Mouse (Mus musculus) embryo, embryonic 11 days (tissue): ENCODE results near the gene Twf2.
"Not testable (repeated sequence)": the region's sequence is repeated elsewhere in the genome, so short reads cannot be mapped to it uniquely, and the experiment has no call there.

Experiments used
- DNase-seq: peaks from one replicate; pipeline ENCODE4 v3.0.0-alpha.2; 2015

The Twf2 gene

DNA sequence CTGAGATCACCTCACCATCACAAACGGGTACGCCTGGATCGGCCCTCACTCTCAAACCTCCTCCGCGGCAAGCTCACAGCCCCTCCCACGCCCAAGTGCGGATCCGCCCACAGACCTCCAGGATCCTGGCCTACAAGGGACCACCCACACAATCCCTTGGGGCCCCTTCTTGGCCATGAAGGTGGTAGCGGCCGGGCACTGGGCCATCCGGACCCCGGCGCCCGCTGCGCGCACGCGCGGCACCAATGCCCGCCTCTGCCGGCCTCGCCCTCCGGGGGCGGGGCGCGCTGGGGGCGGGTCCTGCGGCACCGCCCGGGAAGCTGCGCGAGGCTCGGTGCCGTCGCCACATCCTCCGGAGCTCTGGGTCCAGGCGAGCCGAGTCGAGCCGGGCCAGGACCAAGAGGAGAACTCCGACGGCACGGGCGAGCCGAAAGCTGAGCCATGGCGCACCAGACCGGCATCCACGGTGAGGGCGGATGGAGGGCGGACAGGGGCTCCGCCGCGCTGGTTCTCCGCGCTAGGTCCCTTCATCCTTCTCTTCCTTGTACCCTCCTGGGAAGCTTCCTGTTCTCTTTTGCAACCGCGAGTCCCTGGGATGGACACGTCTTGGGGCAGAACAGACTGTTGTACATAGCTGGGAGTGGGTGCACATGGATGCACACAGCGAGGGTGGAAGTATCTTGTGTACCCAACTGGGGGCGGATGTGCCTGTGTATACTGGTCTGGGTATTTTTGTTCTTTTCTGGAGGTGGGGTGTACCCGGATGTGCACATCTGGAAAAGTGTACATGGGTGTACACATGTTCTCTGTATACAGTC is at the start of gene Twf2:
Gene Twf2, plus strand, starts transcription at position 290 of the 818 bp plus-strand sequence.
- peak; percentile 95 for DNase-seq

DNA sequence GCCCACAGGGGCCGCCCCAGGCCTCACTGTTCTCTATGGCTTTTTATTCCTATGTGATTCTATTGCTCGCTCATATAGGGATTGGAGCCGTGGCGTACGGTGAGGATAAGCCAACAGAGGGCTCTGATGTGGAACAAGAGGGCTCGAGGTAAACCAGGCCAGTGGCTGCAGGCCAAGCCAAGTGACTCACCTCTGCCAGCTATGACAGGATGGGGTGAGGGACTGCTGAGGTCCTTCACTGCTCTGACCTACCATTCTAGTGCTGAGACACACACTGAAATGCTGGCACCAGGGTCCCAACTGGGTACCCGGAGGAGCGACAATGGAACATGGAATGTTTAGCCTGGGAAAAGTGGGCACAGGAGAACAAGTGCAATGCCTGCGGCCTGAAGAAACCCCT is 48.8 kb upstream of the Twf2 start:
- no peak for DNase-seq

DNA sequence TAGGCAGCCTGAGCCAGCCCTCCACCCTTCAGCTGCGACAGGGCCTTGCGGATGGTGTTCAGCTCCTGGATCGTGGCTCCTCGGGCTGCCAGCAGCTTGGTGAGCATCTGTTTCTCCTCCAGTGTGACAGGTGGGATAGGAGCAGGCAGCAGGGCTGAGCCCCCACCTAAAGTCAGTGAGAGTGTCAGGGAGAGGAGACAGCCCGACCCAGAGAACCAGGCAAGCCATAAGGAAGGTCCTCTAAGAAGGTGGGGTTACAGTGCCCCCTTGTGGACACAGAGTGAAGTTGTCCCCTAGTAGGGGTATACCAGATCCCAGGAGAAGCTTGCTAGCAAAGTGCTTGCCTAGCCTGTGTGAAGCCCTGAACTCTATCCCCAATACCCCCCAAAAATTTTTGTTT is 46.5 kb upstream of the Twf2 start:
- peak; percentile 79 for DNase-seq

DNA sequence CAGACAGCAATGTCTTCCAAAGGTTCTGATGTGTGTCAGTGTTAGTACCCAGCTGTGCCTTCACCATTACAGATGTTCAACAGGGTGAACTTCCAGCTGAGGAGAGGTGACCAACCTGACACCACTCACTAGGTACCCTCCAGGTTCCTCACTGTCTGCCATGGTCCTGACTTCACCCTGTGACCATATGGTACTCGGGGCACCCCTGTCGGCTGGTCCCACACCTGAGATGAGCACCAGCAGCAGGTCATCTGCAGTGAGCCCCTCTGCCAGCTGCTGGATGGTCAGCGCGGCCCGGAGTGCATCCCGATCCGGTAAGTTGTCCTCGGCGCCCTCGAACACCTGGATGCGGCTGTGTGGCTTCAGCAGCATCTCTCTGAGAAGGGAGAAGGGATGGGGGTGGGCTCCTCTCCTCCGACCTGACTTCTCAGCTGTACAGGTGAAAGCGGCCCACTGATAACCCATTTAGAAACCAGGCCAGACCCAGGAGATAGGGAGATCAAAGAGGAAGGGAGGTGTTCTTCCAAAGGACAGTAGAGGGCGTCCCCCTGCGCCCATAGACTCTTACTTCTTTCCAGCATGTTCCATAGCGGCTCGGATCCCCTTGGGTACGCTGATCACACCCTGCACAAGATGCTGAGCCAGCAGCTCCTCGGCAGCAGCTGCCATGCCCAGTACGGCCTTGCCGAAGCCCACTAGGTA is 45.8 kb upstream of the Twf2 start:
- no peak for DNase-seq

DNA sequence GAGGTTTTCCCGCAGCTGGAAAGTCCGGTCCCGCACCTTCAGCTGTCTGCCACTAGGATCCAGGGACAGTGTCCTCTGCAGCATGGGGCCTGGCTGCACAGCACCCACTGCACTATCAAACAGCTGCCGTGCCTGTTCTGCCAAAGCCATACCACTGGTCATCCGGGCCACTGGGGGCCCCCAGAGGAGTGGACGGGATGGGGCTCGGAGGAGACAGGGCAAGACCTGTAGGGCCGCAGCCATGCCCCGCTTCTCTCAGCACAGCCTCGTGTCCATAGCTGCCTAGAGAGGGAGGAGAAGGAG is 45.3 kb upstream of the Twf2 start:
- DNase-seq: no peak

GRCm38 (mm10) chr9:106158037-106158491 is 44.8 kb upstream of the Twf2 start, which contains the start of gene Glyctk:
Glyctk (minus strand) TSS chr9:106158138.
- no peak for DNase-seq

- DNase-seq: no peak
These were observed 43.7 kb upstream of the Twf2 start for GRCm38 (mm10) chr9:106159237-106159636.

GRCm38 (mm10) chr9:106159784-106160301 is 43.1 kb upstream of the Twf2 start:
- peak; percentile 95 for DNase-seq

DNA sequence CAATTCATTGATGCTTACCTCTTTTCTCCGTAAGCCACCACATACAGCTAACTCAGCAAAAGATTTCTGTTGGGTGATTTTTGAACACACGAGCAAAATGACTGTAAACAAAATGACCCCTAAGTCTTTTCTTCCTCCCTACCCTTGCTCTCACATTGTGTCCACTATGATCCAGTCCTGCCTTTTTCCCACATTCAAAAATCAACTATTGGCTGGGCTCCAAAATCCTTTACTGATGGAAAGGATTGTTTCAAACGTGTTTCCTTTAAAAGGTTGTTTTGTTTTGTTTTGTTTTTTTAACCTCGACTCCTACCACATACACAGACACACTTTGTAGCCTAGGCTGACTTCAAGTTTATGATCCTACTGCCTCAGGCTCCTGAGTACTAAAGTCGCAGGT is 42.5 kb upstream of the Twf2 start:
- no peak for DNase-seq

DNA sequence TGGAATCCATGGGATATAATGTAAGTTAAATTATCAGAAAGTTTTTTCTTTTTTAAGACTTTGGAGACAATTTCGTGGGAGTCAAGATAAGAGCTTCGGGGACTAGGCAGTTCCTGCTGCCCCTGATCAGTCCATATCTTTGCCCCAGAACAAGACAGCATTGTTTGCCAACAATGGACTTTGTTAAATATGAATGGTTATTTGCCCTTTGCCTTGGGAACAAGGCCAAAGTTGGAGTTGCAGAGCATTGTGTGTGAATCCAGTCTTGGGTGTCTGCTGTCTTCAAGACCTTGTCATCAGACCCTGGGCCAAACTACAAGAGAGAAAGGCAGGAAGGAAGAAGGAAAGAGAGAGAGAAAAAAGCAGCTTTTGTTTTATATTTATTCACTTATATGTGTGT is 36.2 kb upstream of the Twf2 start:
- no peak for DNase-seq

DNA sequence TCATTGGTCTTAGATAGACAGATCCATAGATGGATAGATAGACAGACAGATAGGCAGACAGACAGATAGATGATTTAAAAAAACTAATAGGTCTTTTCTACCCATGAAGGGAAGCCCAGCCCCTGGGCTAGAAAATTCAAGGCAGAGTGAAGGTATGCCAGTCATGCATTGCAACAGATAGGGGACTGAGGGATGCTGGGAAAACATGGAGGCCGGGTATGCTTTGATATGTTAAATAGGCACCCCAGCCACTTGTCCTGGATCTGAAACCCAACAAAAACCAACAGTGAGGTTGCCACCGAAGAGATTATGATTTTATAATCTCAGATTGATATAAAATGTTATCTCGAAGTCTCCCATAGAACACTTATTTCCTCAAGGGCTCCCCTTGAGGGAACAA is 35.7 kb upstream of the Twf2 start:
- DNase-seq: no peak

GRCm38 (mm10) chr9:106167703-106168102 is 35.2 kb upstream of the Twf2 start:
- no peak for DNase-seq

- DNase-seq: not testable (repeated sequence)
These were observed 33.9 kb upstream of the Twf2 start for GRCm38 (mm10) chr9:106169006-106169405.

- no peak for DNase-seq
These were observed 33.0 kb upstream of the Twf2 start for GRCm38 (mm10) chr9:106169917-106170316.

GRCm38 (mm10) chr9:106170556-106171345 is 32.2 kb upstream of the Twf2 start, which contains the start of gene Wdr82:
Wdr82 (plus strand) TSS chr9:106170928.
- peak; percentile 95 for DNase-seq

- peak; percentile 66 for DNase-seq
These were observed 31.4 kb upstream of the Twf2 start for GRCm38 (mm10) chr9:106171346-106172158.

- DNase-seq: no peak
These were observed 30.4 kb upstream of the Twf2 start for GRCm38 (mm10) chr9:106172527-106172926.

- no peak for DNase-seq
These were observed 29.5 kb upstream of the Twf2 start for GRCm38 (mm10) chr9:106173363-106173762.

DNA sequence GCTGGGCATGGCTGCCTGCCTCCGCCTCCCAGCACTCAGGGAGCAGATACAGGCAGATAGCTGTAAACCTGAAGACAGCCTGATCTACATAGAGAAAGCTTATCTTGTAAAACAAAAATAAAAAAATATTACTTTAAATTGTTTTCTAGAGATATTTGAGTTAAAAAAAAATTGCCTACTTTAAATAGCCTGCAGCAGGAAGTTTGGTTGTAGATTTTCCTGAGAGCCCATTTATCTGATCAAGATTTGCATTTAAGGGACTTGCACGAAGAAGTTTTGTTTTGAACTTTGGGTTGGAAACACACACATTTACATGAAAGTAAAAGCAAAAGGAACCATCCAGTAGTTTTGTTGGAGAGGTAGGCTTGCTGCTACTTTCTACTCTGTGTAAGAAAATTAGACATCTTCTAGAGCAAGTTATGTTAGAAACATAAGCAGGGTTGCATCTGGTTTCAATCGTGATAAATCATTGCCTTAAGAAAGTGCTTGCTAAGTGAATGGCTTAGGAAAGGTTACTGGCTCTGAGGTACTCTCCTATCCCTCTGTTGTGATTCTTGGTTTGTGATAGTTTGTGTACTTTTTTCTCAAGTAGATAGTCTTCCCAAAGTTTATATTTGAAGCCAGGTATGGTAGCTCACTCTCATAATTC is 27.2 kb upstream of the Twf2 start:
- no peak for DNase-seq

GRCm38 (mm10) chr9:106176769-106177168 is 26.1 kb upstream of the Twf2 start:
- no peak for DNase-seq

DNA sequence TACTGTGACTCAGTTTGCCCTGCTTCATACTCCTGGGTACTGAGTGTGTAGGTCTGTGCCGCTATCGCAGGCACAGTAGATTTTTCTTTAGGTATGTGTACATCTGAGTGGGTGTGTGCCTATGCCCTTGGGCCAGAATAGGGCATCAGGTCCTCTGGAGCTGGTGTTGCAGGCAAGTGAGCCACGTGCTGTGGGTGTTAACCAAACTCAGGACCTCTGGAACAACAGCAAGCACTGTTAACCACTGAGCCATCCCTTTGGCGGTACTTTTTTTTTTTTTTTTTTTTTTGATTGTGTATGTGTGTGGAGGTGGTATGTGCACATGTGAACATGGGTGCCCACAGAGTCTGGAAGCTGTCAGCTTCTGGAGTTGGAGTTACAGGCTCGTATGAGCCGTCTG is 25.1 kb upstream of the Twf2 start:
- no peak for DNase-seq

- DNase-seq: no peak
These were observed 23.5 kb upstream of the Twf2 start for GRCm38 (mm10) chr9:106179454-106179853.
